Mouse (Mus musculus) mesoderm, embryonic 11.5 days (tissue): ENCODE data around the gene Zic2.

Experiments used
- DNase-seq: peaks from one replicate; pipeline ENCODE4 v3.0.0-alpha.2; 2012; ENCODE audit warnings: low read depth, low spot score

The Zic2 gene

DNA sequence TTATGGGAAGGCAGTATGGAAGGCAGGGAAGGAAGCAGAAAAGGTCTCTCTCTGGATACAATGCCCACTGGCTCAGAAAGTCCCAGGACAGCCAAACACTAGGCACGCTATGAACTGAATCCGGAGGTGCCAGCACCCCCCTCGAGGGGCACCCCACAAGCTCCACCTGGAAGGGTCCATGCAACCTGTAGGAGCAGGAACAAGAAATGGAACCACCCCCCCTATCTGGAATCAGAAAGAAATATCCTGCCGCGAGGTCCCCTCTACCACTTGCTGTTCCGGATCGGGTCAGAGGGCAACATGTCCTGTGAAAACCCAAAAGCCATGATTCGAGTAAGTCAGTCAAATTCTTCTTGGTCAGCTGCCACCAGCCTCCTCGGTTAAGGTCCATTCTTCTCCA, 13.3 kb upstream of the Zic2 start:
- peak; percentile 19 for DNase-seq

- peak; percentile 60 for DNase-seq
Observed at GRCm38 (mm10) chr14:122462689-122463079, 12.6 kb upstream of the Zic2 start.

- DNase-seq, result peak; percentile 35
Observed at GRCm38 (mm10) chr14:122463080-122463691, 12.0 kb upstream of the Zic2 start.

DNA sequence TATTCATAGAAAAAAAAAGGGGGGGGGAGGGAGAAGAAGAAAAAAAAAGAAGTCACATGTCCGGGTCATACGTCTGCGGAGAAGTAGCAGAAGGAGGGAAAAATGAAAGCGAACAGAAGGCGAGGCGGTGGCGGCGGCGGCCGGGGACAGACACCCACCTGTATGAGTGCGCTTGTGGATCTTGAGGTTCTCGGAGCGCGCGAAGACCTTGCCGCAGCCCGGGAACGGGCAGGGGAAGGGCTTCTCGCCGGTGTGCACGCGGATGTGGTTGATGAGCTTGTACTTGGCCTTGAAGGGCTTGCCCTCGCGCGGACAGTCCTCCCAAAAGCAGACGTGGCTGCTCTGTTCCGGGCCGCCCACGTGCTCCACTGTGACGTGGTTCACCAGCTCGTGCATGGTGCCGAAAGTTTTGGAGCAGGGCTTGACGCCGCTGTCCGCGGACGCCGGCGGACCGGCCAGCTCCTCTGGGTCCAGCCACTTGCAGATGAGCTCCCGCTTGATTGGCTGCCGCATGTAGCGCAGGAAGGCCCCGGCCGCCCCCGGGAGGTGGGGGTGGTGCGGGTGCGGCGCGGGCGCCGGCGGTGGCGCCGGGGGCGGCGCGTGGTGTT, 11.4 kb upstream of the Zic2 start:
- peak; percentile 58 for DNase-seq

GRCm38 (mm10) chr14:122464351-122464762, 10.9 kb upstream of the Zic2 start:
- peak; percentile 44 for DNase-seq

DNA sequence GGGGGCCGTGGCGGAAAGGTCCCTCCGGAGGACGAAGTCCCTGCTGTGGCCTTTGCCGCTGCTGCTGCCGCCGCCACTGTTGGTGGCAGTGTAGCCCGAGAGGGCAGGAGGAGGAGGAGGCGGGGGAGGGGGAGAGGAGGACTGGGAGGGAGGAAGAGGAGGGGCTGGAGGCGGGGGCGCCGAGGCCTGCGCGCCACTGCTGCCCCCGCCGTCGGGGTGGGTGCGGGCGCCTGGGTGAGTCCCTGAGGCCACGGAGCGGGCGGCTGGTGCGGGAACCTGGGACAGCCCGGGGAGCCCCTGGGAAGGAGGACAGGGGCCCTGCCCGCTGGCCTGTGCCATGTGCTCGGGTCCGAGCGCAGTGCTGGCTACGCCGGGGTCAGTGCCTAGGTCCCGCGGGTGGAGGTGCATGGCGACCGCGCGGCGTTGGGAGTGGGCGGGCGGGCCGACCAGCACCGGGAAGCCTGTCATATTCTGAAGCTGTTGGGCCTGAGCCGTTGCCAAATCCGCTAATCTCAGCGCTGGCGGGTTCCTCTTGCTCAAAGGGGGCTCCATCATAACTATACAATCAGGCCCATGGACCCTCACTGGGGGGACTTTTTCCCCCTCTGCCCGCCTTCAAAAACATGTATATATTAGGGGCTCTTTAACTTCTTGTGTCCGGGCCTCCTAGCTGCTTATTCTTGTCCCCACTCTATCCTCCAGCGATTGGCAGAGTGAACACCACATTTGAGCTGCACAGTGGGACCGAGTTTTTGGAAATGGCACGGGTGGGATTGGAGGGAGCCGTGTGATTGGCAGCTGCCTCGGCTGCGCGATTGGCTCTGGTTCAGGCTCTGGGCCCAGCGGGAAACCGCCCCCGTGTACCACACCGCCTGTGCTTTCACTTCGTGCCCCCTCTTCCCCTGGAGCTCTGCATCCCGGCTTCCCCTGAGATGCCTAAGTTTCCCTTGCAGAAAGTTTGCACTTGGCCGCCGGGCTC, 10.2 kb upstream of the Zic2 start, which contains the start of gene Zic5:
Gene Zic5, minus strand, starts transcription at position 915 of the 979 bp plus-strand sequence.
- peak; percentile 72 for DNase-seq

GRCm38 (mm10) chr14:122465931-122466490, 9.2 kb upstream of the Zic2 start:
- DNase-seq, result peak; percentile 10

- DNase-seq, result peak; percentile 40
Observed at GRCm38 (mm10) chr14:122466756-122467362, 8.4 kb upstream of the Zic2 start.

DNA sequence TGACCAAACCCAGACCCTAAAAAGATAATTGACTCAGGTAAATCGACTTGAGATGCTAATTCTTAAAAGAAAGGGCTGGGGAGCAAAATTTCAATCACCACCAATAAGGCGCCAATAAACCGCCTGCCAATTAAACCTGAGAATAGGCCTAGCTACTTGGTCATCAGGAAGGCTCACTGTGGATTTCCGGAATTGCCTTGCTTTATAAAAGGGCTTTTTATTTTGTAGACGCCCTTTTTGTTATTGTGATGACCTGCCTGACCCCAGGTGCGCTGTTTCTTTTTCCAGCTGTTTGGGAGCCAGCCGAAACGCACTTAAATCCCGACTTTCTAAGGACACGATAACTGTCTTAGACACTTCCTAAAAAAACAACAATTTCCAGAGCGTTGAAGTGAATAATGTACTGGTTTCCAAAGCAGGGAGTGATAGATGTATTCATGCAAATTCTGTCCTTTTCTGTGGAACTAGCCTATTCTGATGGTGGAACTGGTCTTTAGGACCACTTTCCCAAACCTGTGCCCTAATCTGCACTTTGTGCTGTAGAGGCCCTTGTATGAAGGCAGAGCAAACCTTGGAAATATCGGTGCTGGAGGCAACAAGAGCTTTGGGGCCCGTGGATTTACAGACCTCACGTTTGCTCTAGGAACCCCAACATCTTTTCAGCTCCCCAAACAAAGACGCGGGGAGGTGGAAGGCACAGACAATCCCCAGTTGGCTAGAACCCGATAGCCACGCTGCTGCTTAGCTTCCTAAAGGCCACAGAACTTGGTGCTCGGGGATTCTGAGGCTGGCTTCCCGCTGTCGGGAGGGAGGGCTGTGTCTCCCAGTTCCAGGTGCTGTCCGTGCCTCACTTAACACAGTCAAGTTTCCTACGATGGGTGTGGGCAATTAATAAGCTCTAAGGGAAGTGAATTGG, 7.1 kb upstream of the Zic2 start:
- peak; percentile 27 for DNase-seq

- peak; percentile 44 for DNase-seq
Observed at GRCm38 (mm10) chr14:122468971-122469755, 6.1 kb upstream of the Zic2 start.

GRCm38 (mm10) chr14:122471449-122472085, 3.7 kb upstream of the Zic2 start:
- DNase-seq, result peak; percentile 27

DNA sequence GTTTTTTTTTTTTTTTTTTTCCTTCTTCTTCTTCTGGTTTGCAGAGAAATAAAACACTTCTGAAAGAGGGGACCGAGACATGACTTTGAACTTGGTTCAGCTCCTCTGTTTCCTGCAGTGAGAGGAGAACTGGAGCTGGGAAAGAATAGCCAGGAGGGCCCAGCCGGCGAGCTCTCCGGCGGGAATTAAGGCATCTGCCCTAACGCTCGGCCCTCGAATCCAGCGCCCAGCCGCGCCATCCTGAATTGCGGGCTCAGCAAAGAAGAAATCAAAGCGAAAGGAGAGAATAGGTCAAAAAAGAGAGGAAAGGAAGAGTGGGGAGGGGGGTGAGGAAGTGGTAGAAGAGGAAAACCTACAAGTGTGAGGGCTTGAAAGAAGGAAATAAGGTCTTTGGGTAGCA, 3.1 kb upstream of the Zic2 start:
- peak; percentile 41 for DNase-seq

- DNase-seq, result peak; percentile 10
Observed at GRCm38 (mm10) chr14:122472647-122473046, 2.6 kb upstream of the Zic2 start.

GRCm38 (mm10) chr14:122473211-122473751, 2.0 kb upstream of the Zic2 start:
- peak; percentile 24 for DNase-seq

DNA sequence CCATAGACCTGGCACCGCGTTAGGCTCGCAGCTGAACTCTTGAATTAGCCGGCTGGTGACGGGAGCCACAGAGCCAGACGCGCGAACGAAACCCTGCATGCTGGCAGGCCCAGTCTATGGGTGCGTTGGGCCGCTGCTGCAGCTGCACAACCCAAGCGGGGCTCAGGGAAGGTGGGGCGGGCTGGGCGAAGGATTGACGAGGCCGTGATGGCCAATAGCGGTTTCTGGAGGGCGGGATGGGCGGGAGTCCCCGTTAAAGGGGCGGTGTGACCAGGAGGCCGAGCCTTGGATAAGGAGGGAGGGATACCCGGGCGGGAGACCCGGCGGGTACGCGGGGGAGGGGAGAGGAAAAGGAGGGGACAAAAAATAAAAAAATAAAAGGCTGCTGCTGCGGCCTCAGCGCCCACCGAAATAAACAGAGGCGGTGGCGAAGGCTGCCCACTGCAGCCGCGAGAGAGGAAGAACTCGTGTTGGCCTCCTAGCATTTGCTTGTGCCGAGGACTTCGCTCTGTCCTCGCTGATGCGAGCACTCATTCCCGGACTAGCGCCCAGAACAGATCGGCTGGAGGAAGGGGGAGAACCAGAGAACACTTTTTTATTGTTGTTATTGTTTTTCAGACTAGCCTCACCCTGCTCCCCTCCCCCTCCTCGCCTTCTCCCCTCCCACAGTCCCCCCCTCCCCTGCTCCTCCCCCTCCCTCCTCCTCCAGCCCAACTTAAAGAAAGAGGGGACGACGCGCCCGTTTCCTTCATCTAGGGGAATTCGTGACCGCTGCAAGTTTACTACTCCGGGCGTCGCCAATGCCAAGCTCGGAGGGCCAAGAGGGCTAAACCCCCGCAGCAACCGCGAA, 969 bp upstream of the Zic2 start:
- peak; percentile 89 for DNase-seq

DNA sequence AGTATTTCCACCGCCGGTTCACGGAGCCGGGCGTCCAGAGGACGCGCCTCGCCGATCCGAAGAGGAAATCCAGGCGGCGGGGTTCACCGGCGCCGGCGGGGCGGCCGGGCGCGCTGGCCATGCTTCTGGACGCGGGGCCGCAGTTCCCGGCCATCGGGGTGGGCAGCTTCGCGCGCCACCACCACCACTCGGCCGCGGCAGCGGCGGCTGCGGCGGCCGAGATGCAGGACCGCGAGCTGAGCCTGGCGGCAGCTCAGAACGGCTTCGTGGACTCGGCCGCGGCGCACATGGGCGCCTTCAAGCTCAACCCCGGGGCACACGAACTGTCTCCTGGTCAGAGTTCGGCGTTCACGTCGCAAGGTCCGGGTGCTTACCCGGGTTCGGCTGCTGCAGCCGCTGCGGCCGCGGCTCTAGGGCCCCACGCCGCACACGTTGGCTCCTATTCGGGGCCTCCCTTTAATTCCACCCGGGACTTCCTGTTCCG, 364 bp downstream of the Zic2 start:
- DNase-seq, result peak; percentile 32

GRCm38 (mm10) chr14:122476041-122476821, 996 bp downstream of the Zic2 start:
- DNase-seq, result peak; percentile 48
